Mouse (Mus musculus) CD4-positive helper T cell, adult 2 months (primary cell): Measurements from ENCODE around the gene Lhpp.

Experiments used
- DNase-seq: peaks from one replicate; pipeline ENCODE4 v3.0.0-alpha.2; 2012; ENCODE audit warnings: low read depth, missing footprints, low spot score

Lhpp gene

DNA sequence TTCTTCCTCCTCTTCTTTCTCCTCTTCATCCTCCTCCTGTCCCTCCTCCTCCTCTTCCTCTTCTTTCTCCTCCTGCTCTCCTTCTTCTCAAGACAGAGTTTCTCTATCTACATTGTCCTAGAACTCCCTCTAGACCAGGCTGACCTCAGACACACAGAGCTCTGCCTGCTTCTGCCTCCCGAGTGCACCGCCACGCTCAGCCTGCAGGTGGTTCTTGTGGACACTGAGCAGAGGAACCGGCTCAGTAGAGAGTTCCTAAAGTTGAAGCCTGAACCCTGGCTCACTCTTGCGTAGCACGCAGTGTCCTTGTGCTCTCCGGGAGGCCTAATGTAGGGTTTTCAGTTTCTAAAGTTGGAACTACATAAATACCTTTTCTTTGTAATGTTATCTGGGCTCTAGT, 94.7 kb downstream of the Lhpp start:
- no peak for DNase-seq

DNA sequence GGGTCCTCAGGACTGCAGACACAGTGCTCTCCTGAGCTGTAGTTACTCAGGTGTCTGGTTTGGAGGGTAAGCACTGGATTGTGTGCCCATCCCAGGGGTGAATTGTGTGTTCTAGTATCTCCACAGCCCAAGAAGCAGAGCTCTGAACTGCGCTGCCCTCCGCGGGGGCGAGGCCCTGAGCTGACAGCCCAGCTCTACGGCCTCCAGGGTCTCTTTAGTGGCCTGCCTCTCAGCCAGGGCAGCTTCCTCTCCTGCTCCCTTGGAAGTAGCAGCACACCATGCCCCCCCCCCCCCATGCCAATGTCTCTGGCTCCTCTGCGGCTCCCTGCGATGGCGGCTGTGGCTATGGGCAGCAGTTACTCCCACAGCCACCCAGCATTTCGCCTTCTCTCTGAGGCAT, 101.1 kb downstream of the Lhpp start:
- DNase-seq, result no peak

DNA sequence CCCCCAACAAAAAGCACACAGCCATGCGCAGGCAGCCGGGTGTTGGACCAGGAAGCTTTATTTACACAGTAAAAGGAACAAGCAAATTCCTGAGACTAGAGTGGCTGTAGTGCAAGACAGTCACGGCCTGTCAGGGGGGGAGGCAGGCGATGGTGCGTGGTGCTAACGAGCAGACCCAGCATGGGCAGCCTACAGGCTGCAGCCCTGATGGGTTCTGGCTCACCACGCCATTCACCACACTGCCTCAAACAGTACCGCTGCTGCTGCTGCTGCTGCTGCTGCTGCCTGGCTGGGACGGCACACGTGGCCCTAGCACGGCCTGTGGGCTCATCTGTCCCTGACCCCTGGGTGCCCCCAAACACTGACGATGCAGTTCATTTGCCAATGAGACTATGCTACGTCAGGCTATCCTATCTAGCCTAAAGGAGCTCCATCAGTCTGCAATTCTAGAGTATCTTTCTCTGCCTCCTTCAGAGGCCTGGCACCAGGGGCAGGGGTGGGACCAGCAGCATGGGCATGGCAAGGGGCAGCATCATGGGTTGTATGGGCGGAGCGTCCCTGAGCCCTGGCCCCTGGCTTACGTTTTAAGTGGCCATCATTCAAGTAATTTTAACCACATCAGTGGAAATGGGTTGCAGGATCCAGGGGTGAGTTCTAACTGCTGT, 101.7 kb downstream of the Lhpp start:
- no peak for DNase-seq

DNA sequence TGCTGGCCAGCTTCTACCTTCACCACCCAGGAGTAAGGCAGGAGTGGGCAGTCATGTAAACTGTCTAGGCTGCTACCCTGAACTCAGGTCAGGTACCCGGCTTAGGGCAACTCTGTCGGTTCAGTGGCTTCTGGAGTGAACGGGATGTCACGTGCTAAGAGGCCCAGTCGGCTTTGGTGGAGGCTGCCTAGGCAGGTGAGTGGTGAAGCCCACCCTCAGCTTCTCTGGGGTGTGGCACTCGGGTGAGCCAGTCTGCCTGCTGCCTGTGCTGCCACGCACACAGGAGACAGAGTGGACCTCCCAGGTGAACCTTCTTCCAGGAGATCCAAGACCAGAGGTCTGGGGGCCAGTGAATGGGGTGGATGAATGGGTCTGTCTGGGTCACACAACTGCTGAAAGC, 102.5 kb downstream of the Lhpp start:
- DNase-seq, result no peak

DNA sequence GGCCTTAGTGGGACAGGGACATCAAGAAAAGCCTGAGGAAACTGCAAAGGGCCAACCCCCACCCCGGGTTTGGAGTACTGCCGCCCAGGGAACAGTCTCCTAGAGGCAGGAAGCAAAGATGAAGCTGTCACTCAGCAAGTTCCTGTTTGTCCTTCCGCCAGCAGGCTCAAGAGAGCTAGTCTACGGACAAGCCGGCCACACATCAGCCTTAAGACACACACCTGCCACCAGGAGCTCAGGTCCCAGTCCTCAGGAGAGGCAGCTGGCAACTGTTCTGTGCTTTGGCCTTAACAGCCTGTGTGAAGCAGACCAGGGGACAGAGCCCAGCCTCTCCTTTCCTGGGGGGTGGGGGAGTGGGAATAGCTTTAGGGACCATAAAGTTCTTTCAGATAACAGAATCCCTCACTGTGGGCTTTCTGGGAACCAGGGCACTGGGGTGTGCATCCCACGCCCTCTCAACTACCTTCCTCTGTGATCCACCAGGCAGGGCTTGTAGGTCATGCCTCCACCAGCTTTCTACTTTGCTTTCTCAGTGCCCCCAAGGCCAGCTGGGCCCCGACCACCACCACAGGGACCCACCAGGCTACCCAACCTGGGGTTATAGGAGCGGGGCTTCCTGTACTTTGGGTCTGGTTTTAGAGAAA, 103.2 kb downstream of the Lhpp start:
- no peak for DNase-seq

DNA sequence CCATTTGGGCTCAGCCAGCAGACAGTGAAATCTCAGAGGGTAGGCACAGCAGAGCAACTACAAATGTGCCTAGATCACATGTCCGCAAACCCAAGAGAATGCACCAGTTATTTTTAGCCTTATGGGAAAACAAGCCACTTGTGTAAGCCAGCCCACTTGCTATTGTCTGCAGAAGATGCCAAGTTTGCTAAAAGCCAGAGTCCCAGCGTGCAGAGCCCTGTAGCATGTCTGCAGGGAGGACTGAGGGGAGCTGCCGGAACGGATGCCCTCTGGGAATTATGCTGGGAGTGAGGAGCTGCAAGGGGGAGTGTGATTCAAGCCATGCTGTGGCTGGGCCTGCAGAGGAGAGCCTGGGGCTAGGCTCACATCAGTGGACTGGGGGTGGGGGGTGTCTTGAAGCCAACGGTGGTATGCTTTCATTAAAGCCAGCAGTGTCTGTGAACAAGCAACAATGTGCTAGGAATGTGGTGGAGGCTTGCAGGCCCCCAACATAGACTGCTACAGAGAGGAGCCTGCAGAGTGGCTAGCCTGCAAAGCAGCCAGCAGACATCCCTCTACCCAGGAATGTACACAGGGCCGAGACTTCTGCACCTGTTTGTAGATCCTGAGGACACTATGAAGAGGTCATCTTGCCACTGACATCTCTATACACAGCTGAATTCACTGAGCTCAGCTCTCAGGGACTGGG, 103.9 kb downstream of the Lhpp start:
- DNase-seq, result no peak

DNA sequence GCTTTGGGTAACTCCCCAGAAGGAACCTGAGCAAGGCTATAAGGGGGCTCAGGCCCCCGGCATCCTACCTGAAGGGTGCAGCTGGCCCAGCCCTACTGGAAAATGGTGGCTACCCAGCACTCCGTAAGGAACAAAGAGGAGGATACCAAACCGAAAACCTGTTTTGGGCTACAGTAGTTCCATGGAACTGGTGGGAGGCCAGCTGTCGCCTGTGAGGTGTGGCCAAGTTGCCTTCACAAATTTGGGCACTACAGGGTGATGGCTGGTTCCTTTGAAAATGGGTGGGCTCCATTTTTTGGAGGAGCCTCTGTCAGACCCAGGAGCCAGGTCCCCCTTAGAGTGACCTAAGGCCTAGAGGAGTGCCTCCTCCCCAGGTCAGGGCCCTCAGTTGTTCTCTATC, 104.8 kb downstream of the Lhpp start:
- DNase-seq, result no peak

DNA sequence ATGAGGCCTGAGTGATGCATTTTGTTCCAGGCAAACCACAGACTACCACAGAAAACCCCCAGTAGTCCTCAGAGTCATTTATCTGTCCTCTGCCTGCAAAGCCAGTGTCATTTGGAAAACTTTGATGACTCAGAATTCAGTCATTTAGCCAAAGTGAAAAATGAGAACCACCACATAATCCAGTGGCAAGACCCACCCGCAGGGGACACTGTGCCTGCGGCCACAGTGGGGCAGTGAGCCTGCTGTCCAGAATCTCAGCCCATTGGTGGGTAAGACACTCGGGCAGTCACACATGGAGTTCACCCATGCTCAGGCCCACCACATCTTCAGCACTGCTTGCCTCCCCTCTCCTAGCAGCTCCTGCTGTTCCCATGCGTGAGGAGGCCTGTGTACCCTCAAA, 109.1 kb downstream of the Lhpp start:
- no peak for DNase-seq

DNA sequence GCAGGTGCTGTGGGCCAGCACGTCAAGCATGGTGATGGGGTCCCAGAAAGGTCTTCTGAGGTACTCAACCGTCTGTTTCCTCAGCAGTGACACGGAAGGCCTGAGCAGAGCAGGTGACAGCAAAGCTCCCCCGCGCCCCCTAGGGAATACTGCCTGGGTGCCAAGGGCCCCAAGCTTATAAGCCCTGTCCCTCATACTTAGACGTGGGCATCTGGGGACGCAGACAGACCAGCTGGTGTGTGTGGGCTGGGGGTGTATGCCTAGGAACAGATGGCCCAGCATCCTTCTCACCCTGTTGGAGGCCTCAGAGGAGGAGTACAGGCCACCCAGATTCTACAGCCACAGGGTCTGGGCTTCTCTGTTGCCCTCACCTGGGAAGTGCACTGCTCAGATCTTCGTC, 110.1 kb downstream of the Lhpp start:
- no peak for DNase-seq

DNA sequence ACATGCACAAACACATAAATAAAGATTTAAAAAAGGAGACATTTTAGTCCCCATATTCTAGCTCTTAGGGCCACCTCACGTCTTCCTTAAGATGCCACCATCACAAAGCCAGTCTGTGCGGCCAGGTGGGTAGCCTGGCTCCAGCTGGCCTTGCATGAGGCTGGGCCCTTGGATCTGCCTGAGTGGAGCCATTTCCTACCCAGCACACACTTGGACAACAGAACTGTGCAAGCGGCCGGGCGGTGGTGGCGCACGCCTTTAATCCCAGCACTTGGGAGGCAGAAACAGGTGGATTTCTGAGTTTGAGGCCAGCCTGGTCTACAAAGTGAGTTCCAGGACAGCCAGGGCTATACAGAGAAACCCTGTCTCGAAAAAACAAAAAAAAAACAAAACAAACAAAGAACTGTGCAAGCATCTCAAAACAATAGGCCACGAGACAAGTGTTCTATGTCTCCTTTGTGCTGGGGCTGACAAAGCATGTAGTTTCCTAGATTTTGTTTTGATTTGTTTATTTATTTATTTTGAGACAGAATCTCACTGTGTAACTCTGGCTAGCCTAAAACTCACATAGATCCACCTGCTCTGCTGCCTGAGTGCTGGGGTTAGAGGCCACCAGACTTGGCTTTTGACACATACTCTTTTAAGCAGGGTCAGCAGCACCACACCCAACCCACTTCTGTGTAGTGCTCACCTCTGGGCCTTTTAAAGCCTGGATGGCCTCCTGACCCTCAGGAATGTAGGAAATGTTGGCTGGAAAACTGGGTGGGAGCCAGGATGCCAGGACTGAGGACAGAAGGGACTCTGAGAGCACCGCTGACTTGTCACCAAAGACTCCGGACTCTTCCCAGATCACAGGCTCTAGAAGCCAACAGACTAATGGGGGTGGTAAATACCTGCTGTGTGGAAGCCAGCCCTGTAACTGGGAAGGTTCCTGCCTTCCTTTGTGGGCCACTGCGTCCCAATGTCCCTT, 112.2 kb downstream of the Lhpp start:
- DNase-seq, result no peak

DNA sequence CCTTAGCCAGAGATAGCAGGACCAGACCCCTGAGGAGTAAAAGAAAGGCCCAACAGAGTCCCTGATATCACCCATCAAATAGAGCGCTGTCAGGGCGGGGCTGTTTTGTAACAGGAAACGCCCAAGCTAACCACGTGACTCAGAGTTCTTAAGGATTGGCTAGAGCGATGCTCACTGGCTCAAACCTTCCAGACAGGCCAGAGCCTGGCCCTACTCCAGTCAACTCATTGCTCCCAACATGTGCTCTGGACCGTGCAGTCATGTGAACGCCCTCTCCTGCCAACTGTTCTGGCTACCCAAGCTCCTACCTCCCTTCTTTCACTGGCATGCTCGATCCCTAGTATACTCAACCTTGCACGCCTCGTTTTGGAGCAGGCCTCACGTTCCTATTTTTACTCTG, 113.5 kb downstream of the Lhpp start:
- DNase-seq, result peak; percentile 27

DNA sequence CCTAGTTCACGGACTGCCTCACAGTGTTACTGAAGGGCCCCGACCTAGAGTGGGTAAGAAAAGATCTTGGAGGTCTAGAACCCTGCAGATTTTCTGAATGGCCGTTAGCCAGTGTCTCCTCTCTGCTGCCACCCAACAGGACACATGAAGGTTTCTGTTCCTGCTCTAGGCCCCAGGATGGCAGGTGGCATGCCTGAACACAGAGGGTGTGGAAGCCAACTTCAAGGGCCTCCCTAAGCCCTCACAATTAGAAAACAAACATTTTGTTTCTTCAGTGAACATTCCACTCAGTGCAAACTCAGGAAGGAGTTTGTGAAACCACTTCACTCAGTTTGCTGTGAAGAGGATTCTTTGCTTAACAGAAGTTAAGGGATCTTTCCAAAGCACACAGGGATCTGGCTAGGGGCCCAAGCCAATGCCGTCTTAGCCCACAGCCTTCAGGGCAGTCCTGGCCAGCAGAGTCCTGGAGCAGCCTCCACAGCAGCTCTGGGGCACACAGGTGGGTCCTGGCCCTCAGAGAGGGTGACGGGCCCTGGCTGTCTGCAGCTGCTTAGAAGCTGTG, 114.1 kb downstream of the Lhpp start:
- no peak for DNase-seq

DNA sequence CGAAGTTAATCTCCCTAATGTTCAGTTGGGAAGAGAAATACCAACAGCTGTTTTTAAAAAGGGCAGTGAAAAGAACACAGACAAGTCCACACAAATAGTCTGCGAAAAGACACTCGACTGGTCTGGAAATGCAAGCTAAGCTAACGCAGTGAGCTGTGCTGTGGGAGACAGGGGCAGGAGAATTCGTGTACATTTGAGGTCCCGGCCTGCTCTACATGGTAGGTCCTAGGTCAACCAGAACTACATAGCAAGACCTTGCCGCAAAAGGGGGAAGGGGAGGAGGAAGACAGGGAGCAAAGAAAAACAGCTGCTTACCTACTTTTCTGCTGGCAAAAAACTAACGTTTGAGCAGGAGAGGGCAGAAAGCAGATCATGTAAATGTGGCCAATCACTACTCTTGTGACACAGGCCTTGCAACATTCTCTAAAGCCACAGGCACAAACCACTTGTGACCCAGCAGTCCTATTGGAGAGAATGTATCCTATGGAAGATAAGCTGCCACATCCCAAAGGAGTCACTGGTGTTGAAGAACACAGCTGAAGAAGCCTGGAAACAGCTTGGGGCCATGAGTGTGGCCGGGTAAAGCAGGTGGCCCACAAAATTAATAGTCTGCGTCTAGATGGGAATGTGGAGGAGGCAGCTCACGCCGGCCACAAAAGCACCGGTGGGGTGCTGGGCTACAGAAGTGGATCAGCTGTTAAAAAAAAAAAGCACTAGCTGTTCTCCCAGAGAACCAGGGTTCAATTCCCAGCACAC, 115.8 kb downstream of the Lhpp start:
- DNase-seq, result no peak

DNA sequence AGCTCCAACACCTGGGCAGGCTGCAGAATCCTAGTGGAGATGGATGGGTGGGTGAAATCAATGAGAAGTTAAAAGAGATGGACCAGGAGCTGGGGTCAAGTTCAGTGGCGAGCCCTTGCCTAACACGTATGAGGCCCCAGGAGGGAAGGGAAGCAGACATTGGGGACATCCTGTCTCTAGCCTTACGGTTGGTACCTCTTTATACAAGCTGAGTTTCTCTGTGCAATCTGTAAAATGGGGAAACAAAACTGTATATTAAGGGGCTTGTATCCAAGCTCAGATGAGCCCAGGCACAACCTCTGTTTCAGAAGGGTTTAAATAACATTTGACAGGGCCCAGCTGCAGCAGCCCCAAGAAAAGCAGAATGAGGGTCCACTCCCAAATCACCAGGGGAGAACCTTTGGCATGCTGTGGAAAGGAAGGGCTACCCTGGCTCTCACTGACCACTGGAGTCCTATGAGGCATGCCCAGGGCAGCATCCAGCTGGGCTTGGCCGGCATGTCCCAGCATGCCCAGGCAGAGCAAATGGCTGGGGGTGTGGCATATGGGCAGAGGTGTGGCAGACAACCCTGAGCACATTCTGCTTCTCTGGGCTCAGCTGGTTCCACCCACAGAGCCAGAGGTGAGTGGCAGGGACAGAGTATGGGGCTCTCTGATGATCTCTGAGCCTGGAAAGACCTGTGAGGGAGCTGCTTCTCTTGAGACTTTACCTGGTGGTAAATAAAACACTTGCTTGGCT, 118.8 kb downstream of the Lhpp start:
- DNase-seq, result no peak

DNA sequence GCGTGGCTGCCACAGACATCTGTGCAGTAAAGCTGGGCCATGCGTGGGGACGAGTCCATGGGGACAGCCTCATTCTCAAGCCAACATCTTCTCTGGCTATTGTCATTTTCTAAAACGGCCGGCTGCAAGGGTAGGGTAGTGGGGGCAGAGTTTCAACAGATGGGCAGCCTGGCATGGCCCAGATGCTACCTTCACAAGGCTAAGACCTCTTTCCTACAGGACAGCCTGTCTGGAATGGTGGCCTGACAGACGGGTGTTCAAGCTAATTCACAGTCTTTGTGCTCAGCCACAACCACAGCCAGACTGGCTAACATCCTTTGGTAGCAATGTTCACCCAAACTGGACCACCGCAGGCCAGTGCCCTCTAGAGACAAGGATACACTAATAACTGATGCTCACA, 120.1 kb downstream of the Lhpp start:
- no peak for DNase-seq

DNA sequence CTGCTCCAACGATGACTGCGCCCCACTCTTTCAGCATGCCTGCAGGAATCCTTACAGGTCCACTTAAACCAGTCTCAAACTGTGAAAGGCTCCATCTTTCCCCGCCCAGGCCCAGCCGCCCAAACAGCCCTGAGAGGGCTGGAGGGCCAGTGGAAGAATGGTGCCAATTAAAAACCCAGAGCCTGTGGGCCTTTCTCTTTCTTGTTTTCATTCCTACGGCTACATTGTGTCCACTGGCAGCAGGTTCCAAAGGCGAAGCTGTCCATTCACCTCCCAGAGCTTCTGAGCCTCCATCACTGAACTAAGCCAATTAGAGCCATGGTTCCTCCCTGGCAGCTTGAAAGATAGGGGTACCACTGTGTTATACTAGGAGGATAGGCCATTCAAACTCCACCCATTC, 121.1 kb downstream of the Lhpp start:
- DNase-seq, result no peak

DNA sequence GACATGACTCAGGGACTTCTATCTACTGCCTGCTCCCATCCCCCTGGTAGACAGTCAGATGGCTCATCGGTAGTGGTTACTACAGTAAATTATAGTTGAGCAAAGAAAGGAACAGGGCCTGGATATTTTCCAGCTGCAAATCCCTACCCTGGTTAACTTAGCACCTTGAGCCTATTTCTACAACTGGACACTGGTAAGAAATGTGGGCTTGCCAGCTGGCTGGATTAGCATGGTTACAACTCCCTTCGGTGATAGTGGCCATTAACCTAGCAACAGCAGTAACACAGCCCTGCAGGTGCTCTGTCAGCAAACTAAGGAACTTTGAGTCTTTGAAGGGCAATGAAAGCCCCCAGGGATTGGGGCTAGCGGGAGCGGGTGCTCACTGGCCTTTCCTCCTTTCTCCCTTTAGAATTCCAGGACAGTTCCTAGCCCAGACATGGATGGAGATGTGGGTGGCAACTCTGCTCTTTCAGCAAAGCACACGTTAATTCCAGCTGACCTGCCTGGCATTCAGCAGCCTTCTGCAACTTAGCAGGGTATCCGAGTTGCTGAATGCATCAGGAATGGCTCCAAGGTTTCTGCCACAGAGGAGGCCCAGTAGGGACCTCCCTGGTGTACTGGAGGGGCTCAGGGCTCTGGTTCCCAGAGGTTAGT, 121.8 kb downstream of the Lhpp start:
- DNase-seq, result no peak

DNA sequence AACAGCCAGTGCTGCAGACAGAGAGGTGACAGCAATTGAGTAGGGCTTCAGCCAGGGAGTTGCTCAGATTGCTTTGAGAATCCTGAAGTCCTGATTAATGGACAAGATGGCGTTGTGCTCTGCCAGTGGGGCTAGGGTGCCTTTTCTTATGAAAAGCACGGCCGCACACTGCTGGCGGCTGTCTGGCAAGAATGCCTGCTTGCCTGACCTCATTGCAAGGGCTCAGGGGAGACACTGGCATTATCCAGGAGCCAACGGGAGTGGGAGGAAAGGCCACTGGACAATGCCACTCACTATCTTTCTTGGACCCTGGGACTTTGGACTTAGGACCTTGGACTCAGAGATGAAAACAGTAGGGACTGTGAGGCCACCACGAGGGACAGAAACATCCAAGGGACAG, 123.1 kb downstream of the Lhpp start:
- no peak for DNase-seq

DNA sequence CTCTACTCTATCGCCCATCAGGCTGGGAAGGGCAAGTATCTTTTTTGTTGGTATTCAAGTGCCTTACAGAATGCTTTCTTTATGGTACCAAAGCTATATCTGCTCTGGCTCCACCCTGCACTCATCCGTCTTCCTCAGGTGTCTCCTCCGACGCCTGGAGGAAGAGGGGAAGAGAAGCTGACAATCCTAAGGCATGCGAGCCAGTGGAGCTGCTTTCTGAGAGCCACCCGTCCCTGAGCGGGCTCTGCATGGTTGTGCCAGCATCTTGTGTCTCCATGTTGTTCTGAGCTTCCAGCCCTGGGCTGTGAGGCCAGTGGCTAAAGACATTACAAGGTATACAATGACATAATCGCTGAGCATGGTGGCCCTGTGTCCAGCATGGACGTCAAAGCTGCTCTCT, 123.8 kb downstream of the Lhpp start:
- DNase-seq, result no peak

DNA sequence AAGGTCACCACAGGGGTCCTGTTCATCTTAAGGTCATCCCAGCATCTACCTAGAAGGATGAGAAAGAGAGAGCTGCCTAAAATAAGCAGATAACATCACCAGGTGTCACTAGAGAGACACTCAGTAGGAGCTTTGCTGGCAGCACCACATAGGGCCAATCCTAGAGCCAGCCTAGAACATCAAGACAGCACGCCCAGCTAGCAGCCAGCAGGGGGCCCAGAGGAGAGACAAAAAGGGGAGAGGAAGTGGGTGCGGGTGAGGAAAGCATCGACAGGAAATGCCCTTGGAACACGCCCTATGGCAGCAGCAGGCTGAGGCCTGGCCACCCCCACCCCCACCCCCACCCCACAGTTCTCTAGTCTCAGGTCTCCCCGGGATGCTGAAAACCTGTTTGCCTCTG, 124.7 kb downstream of the Lhpp start:
- peak; percentile 97 for DNase-seq
